Mouse (Mus musculus): ENCODE measurements around the gene Mycl. TPM values are rescaled to one million over a fixed set of nuclear protein-coding genes. Genes with fewer than 3 reads are reported as not detected.
"Not testable (repeated sequence)": the region's sequence is repeated elsewhere in the genome, so short reads cannot be mapped to it uniquely, and the experiment has no call there.

Mycl gene
- polyA plus RNA-seq, 1 experiment from 2014 or later: 0.19 TPM

GRCm38 (mm10) chr4:122996618-122997381, 1.3 kb downstream of the Mycl start:
- no peak for ATAC-seq
- no peak for TF ChIP-seq CTCF (IDR thresholded peaks at IDR 0.05)
- H3K27me3 ChIP-seq: peaks cover 12% of the 10 kb centered on the region
- in situ Hi-C loops (cut with MboI; ENCODE audit: low pct_unique_long_range_greater_than_20kb): loop anchor here (5.0 kb wide), 1 partner anchor 86 kb away; no protein-coding TSS in a partner anchor
- ChIA-PET CTCF (interaction anchor here (1.1 to 2.6 kb wide), 3 partner anchors 60 to 85 kb away, joined by 3 to 22 read pairs (median 3); no protein-coding TSS in a partner anchor), POLR2A (no interaction called here)
- no peak for DNase-seq (ENCODE audit: low read depth, low spot score)

GRCm38 (mm10) chr4:122998537-122999262, 3.2 kb downstream of the Mycl start:
- CTCF ChIA-PET: no interaction called here
- DNase-seq (ENCODE audit: low read depth, low spot score) (no peak), ATAC-seq (no peak)
- in situ Hi-C loops (cut with MboI; ENCODE audit: low pct_unique_long_range_greater_than_20kb): loop anchor here (5.0 kb wide), 1 partner anchor 84 kb away; no protein-coding TSS in a partner anchor
- no peak for TF ChIP-seq CTCF (IDR thresholded peaks at IDR 0.05)
- peaks cover 12% of the 10 kb centered on the region for H3K27me3 ChIP-seq
- POLR2A ChIA-PET: interaction anchor here (1.0 kb wide), 1 partner anchor 72 kb away, joined by 3 read pairs; no protein-coding TSS in a partner anchor

- peaks cover 12% of the 10 kb centered on the region for H3K27me3 ChIP-seq
- TF ChIP-seq CTCF (IDR thresholded peaks at IDR 0.05): no peak
- in situ Hi-C loops (cut with MboI; ENCODE audit: low pct_unique_long_range_greater_than_20kb): loop anchor here (5.0 kb wide), 1 partner anchor 83 kb away; no protein-coding TSS in a partner anchor
- DNase-seq (ENCODE audit: low read depth, low spot score) (no peak), ATAC-seq (no peak)
- CTCF ChIA-PET: no interaction called here
- POLR2A ChIA-PET: interaction anchor here (1.0 kb wide), 1 partner anchor 71 kb away, joined by 3 read pairs; no protein-coding TSS in a partner anchor
Measured at GRCm38 (mm10) chr4:122999263-122999691, 3.8 kb downstream of the Mycl start.

- in situ Hi-C loops (cut with MboI; ENCODE audit: low pct_unique_long_range_greater_than_20kb): no loop called here
- CTCF ChIA-PET: interaction anchor here (0.9 kb wide), 1 partner anchor 16 kb away, joined by 3 read pairs; no protein-coding TSS in a partner anchor
Measured at GRCm38 (mm10) chr4:123000130-123000529, 4.7 kb downstream of the Mycl start.

GRCm38 (mm10) chr4:123000617-123001342, 5.3 kb downstream of the Mycl start:
- TF ChIP-seq CTCF (IDR thresholded peaks at IDR 0.05): no peak
- in situ Hi-C loops (cut with MboI; ENCODE audit: low pct_unique_long_range_greater_than_20kb): no loop called here
- no peak for ATAC-seq
- ChIA-PET CTCF (interaction anchor here (0.9 kb wide), 1 partner anchor 15 kb away, joined by 3 read pairs; no protein-coding TSS in a partner anchor), POLR2A (no interaction called here)
- peaks cover 12% of the 10 kb centered on the region for H3K27me3 ChIP-seq
- DNase-seq (ENCODE audit: low read depth, low spot score): no peak

More at GRCm38 (mm10) chr4:123000130-123000529, 4.7 kb downstream of the Mycl start:
- POLR2A ChIA-PET: no interaction called here
- peaks cover 12% of the 10 kb centered on the region for H3K27me3 ChIP-seq
- TF ChIP-seq CTCF (IDR thresholded peaks at IDR 0.05): no peak
- ATAC-seq (no peak), DNase-seq (ENCODE audit: low read depth, low spot score) (no peak)

GRCm38 (mm10) chr4:123005054-123005966, 9.9 kb downstream of the Mycl start:
- in situ Hi-C loops (cut with MboI; ENCODE audit: low pct_unique_long_range_greater_than_20kb): no loop called here
- ATAC-seq (no peak), DNase-seq (ENCODE audit: low read depth, low spot score) (no peak)
- no peaks in the 10 kb centered on the region for H3K27me3 ChIP-seq
- ChIA-PET POLR2A (no interaction called here), CTCF (no interaction called here)
- TF ChIP-seq CTCF (IDR thresholded peaks at IDR 0.05): no peak

- DNase-seq (ENCODE audit: low read depth, low spot score); H3K27me3 ChIP-seq; ATAC-seq; POLR2A ChIA-PET; CTCF ChIA-PET; in situ Hi-C loops (cut with MboI; ENCODE audit: low pct_unique_long_range_greater_than_20kb): not testable (repeated sequence)
Measured at GRCm38 (mm10) chr4:123012501-123012900, 17.0 kb downstream of the Mycl start.

GRCm38 (mm10) chr4:123013346-123013945, 18.0 kb downstream of the Mycl start:
- TF ChIP-seq CTCF (IDR thresholded peaks at IDR 0.05): no peak
- no peak for ATAC-seq
- ChIA-PET POLR2A (no interaction called here), CTCF (no interaction called here)
- H3K27me3 ChIP-seq: no peaks in the 10 kb centered on the region
- in situ Hi-C loops (cut with MboI; ENCODE audit: low pct_unique_long_range_greater_than_20kb): no loop called here
- no peak for DNase-seq (ENCODE audit: low read depth, low spot score)

GRCm38 (mm10) chr4:123013949-123014406, 18.5 kb downstream of the Mycl start:
- TF ChIP-seq CTCF (IDR thresholded peaks at IDR 0.05): no peak
- ATAC-seq: no peak
- no peaks in the 10 kb centered on the region for H3K27me3 ChIP-seq
- in situ Hi-C loops (cut with MboI; ENCODE audit: low pct_unique_long_range_greater_than_20kb): no loop called here
- POLR2A ChIA-PET: no interaction called here
- CTCF ChIA-PET: no interaction called here
- DNase-seq (ENCODE audit: low read depth, low spot score): no peak

Measured in Patski (cell line).